Mouse (Mus musculus): ENCODE results near the gene Pon2.

GRCm38 (mm10) chr6:5332560-5333150 is 34.4 kb upstream of the Pon2 start:
- TF ChIP-seq CTCF (conservative IDR thresholded peaks at IDR 0.05; ENCODE audit: insufficient read depth, insufficient read length, low read depth, low read length) (no peak), POLR2A (IDR thresholded peaks at IDR 0.05; ENCODE audit: low read depth, low read length) (no peak)
